Mouse (Mus musculus) midbrain, embryonic 15.5 days (tissue): ENCODE data around the gene Trp53. TPM values are rescaled to one million over a fixed set of nuclear protein-coding genes. Genes with fewer than 3 reads are reported as not detected.
A peak's percentile ranks its signal among the peaks of the same experiment; 100 is the strongest.

Source experiments
- ATAC-seq: fragments of 200-750 bp; cut with Nextera tagmentation; replicated peaks from 2 replicates; pipeline ENCODE4 v1.8.0; 2017; ENCODE audit warnings: moderate TSS enrichment
- H3K27ac ChIP-seq: fragments of 300-500 bp; sonication (generic); 2 replicates; pipeline ENCODE4 v1.5.1; 2015; ENCODE audit warnings: mild to moderate bottlenecking, inconsistent platforms
- H3K27me3 ChIP-seq: fragments of 300-500 bp; sonication (generic); replicated peaks from 2 replicates; pipeline ENCODE4 v1.6.1; 2015; ENCODE audit warnings: inconsistent platforms
- H3K36me3 ChIP-seq: fragments of 300-500 bp; sonication (generic); replicated peaks from 2 replicates; pipeline ENCODE4 v1.6.1; 2015; ENCODE audit warnings: inconsistent platforms
- H3K4me1 ChIP-seq: fragments of 300-500 bp; sonication (generic); 2 replicates; pipeline ENCODE4 v1.6.1; 2015; ENCODE audit warnings: inconsistent platforms
- H3K4me2 ChIP-seq: fragments of 300-500 bp; sonication (generic); 2 replicates; pipeline ENCODE4 v1.6.1; 2015; ENCODE audit warnings: inconsistent platforms, mild to moderate bottlenecking, moderate library complexity
- H3K4me3 ChIP-seq: fragments of 300-500 bp; sonication (generic); 2 replicates; pipeline ENCODE4 v1.5.1; 2015; ENCODE audit warnings: mild to moderate bottlenecking, inconsistent platforms
- H3K9ac ChIP-seq: fragments of 300-500 bp; sonication (generic); 2 replicates; pipeline ENCODE4 v1.6.1; 2015; ENCODE audit warnings: mild to moderate bottlenecking, inconsistent platforms
- H3K9me3 ChIP-seq: fragments of 300-500 bp; sonication (generic); 2 replicates; pipeline ENCODE4 v1.6.1; 2016; ENCODE audit warnings: inconsistent platforms
- WGBS: fragments of 180-500 bp; shearing (Covaris S2); methylation state at CpG from one replicate; pipeline ENCODE4 v1.1.7; 2015; ENCODE audit warnings: mixed read lengths; 5-methylcytosine and 5-hydroxymethylcytosine counted together
- polyA plus RNA-seq: library from polyadenylated mRNA; unstranded; fragments of >200 nt; fragmentation: Nextera tagmentation; extraction: Ambion mirVana; gene quantifications from 2 replicates; pipeline ENCODE4 v1.2.1, GENCODE M21; 2015

Trp53 gene
- polyA plus RNA-seq, 1 experiment from 2014 or later: 60.4 TPM

DNA sequence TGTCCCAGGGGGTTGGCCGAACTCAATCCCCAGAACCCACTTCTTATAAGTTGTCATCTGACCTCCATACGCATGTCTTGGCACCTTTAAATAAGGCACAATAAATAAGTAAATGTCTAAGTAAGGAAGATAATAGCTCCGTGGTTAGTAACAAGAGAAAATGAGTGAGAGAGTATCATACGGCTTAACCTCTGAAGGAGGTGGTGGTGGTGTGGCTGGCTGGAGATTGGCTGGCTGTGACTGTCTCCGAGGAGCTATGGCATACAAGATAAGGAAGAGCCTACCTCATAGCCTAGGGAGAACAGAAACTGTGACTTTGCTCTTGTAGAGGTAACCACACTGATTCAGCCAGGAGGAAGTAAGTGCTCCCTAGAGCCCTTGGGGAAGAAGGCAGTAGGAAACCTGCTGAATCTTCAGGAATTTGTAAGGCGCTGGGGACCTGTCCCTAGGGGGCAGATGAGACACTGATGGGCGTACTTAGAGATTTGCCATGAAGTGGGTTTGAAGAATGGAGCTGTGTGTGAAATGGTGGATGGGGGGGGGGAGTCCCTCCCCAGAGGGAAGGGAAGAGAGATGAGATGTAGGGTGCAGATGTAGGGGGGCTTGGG, 5.7 kb downstream of the Trp53 start:
- Histone ChIP-seq H3K4me3 (no peak overlapping the region), H3K4me2 (no peak overlapping the region), H3K4me1 (peaks cover 12% of the 10 kb centered on the region), H3K27me3 (no peaks in the 10 kb centered on the region), H3K9me3 (no peaks in the 10 kb centered on the region), H3K27ac (no peak overlapping the region), H3K36me3 (0 out of 2 replicates have a peak, but pooled peaks cover 20% of the 10 kb centered on the region), H3K9ac (no peak overlapping the region)
- no peak for ATAC-seq
- WGBS: 84% methylated on average over 7 of the region's 7 CpGs

DNA sequence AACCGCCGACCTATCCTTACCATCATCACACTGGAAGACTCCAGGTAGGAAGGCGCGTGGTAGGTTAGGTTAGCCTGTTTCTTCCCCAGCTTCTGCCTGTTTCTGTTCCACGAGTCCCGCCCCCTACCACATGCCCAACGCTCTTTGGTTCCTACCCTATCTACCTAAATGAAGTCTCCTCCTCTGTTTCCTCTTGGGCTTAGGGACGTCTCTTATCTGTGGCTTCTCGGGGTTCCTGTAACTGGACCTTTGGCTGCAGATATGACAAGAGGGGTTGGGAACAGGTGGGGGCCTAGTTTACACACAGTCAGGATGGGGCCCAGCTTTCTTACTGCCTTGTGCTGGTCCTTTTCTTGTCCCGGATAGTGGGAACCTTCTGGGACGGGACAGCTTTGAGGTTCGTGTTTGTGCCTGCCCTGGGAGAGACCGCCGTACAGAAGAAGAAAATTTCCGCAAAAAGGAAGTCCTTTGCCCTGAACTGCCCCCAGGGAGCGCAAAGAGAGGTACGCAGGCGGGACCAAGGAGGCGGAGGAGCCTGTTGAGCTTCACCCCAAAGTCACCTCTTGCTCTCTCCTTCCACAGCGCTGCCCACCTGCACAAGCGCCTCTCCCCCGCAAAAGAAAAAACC, 9.2 kb downstream of the Trp53 start:
- no peak overlapping the region for H3K27ac ChIP-seq
- no peak overlapping the region for H3K9ac ChIP-seq
- H3K36me3 ChIP-seq: 0 out of 2 replicates have a peak, but pooled peaks cover 25% of the 10 kb centered on the region
- no peak overlapping the region for H3K4me2 ChIP-seq
- no peaks in the 10 kb centered on the region for H3K9me3 ChIP-seq
- WGBS: 96% methylated on average over 22 of the region's 22 CpGs
- no peak overlapping the region for H3K4me3 ChIP-seq
- no peak for ATAC-seq
- H3K4me1 ChIP-seq: no peaks in the 10 kb centered on the region
- no peaks in the 10 kb centered on the region for H3K27me3 ChIP-seq

DNA sequence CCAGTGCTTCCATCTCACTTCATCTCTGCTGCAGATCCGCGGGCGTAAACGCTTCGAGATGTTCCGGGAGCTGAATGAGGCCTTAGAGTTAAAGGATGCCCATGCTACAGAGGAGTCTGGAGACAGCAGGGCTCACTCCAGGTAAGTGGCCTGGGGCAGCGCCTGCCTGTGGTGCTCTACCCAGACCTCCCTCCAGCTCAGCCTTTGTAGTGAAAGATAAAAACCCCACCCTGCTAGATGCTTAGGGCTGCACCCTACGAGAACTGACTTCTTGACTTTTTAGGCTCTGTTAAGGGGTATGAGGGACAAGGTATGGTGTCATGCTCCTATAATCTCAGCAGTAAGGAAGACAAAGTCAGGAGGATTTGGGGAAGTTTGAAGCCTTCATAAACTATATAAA, 10.5 kb downstream of the Trp53 start:
- Histone ChIP-seq H3K36me3 (0 out of 2 replicates have a peak, but pooled peaks cover 25% of the 10 kb centered on the region), H3K4me1 (no peaks in the 10 kb centered on the region), H3K9me3 (no peaks in the 10 kb centered on the region), H3K27ac (no peak overlapping the region), H3K27me3 (no peaks in the 10 kb centered on the region), H3K9ac (no peak overlapping the region), H3K4me2 (no peak overlapping the region), H3K4me3 (no peak overlapping the region)
- WGBS: 94% methylated on average over 8 of the region's 8 CpGs
- no peak for ATAC-seq

DNA sequence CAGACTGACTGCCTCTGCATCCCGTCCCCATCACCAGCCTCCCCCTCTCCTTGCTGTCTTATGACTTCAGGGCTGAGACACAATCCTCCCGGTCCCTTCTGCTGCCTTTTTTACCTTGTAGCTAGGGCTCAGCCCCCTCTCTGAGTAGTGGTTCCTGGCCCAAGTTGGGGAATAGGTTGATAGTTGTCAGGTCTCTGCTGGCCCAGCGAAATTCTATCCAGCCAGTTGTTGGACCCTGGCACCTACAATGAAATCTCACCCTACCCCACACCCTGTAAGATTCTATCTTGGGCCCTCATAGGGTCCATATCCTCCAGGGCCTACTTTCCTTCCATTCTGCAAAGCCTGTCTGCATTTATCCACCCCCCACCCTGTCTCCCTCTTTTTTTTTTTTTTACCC, 11.3 kb downstream of the Trp53 start:
- Histone ChIP-seq H3K9me3 (no peaks in the 10 kb centered on the region), H3K4me1 (no peaks in the 10 kb centered on the region), H3K27me3 (no peaks in the 10 kb centered on the region), H3K27ac (0 out of 2 replicates have a peak overlapping the region, but pooled peaks have one; percentile 44), H3K4me3 (no peak overlapping the region), H3K9ac (no peak overlapping the region), H3K36me3 (0 out of 2 replicates have a peak, but pooled peaks cover 25% of the 10 kb centered on the region), H3K4me2 (no peak overlapping the region)
- 86% methylated on average over 3 of the region's 3 CpGs for WGBS
- ATAC-seq: no peak

DNA sequence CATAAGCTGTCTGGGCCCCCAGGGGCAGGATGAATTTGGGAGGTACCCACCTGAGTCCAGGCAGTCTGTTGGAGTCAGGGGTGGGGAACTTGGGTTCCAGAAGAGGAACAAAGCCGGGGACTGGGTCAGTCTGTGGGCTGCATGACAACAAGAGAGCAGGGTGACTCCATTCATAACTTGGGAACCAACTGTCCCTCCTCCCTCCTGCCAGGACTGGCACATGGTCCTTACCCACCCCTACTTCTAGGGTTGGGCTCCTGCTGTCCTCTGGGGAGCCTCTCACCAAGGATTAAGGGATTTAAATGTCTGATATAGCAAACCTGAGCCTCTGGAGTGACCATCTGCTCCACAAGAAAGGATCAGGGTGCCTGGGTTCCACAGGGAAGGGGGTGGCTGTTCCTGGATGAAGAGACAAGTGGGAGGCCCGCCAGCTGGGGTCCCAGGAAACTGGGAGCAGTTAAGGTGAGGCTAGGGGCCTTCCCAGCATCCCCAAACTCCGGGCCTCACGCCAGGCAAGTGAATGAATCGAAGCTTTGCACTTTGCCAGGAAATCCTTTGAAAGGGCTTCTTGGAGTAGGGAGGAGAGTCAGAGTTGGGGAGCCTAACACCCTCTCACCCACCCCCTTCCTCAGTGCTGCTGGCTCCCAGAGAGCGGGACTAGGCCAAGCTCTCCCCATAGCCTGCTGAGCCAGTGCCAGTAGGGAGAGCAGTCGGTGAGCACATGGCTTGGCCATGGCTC, 11.9 kb downstream of the Trp53 start:
- Histone ChIP-seq H3K4me1 (no peaks in the 10 kb centered on the region), H3K4me2 (no peak overlapping the region), H3K27ac (peak overlapping the region; percentile 44), H3K9ac (no peak overlapping the region), H3K27me3 (no peaks in the 10 kb centered on the region), H3K9me3 (no peaks in the 10 kb centered on the region), H3K4me3 (no peak overlapping the region), H3K36me3 (0 out of 2 replicates have a peak, but pooled peaks cover 25% of the 10 kb centered on the region)
- WGBS: 67% methylated on average over 7 of the region's 7 CpGs
- peak; percentile 79 for ATAC-seq

DNA sequence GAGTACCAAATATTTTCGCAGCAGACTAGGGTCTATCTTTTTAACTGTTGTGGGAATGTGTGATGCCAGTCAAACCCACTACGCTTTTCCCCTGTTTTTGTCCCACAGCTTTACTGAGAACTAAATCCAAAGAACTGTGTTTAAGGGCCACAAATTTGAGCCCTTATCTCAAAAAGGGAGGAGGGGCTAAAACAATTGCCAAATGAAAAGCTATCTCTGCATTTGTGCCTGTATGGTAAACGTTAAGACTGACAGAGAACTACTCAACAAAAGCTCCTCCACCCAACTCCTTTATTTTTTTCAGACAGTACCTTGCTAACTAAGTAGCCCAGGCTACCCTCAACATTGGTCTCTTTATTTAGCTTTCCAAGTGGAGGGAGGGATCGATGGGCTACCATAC, 12.6 kb downstream of the Trp53 start:
- Histone ChIP-seq H3K4me2 (no peak overlapping the region), H3K27ac (peak overlapping the region; percentile 13; the same call in 1 of the 2 replicates), H3K36me3 (0 out of 2 replicates have a peak, but pooled peaks cover 25% of the 10 kb centered on the region), H3K4me3 (no peak overlapping the region), H3K4me1 (no peaks in the 10 kb centered on the region), H3K9ac (no peak overlapping the region), H3K9me3 (no peaks in the 10 kb centered on the region), H3K27me3 (no peaks in the 10 kb centered on the region)
- no peak for ATAC-seq
- 88% methylated on average over 4 of the region's 4 CpGs for WGBS

DNA sequence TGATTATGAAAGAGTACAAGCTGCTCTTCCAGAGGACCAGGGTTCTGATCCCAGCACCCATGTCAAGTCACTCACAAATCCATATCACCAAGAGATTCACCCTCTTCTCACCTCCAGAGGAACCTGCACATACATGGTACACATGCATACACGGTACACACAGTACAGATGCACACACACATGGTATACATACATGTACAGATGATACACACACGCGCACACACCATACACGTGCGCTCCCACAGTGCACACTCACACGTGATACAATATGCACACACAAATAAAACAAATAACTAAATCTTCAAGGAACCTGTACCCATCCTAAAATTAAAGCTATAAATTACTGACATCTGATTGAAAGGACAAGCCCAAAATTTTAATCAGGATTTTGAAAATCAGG, 14.7 kb downstream of the Trp53 start:
- H3K27me3 ChIP-seq: no peaks in the 10 kb centered on the region
- no peak overlapping the region for H3K4me3 ChIP-seq
- no peak overlapping the region for H3K9ac ChIP-seq
- H3K9me3 ChIP-seq: no peaks in the 10 kb centered on the region
- H3K36me3 ChIP-seq: 0 out of 2 replicates have a peak, but pooled peaks cover 13% of the 10 kb centered on the region
- H3K4me2 ChIP-seq: no peak overlapping the region
- WGBS: 98% methylated on average over 6 of the region's 6 CpGs
- ATAC-seq: no peak
- peaks cover 8% of the 10 kb centered on the region; the same call in 1 of the 2 replicates for H3K4me1 ChIP-seq
- no peak overlapping the region for H3K27ac ChIP-seq

DNA sequence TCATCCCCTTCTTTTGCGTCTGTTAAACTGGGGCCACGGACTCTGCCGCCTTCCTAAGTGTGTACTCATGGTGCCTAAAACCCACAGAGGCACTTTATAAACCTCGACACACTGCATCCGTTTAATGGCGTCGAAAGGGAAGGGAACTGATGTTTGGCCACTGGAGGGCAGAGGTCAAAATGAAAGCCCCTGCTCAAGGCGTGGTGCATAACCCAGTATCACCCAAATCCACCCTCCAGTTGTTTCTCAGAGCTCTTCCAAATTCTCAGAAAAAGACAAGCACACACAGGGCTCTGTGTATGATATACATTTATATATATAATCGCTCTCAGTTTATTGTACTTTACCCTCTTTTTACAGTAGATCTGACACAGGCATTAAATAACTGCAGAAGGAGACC, 19.3 kb downstream of the Trp53 start:
- no peak overlapping the region for H3K9ac ChIP-seq
- H3K27me3 ChIP-seq: no peaks in the 10 kb centered on the region
- 9% methylated on average over 9 of the region's 9 CpGs for WGBS
- no peak overlapping the region for H3K4me3 ChIP-seq
- H3K9me3 ChIP-seq: no peaks in the 10 kb centered on the region
- peaks cover 10% of the 10 kb centered on the region; the same call in 1 of the 2 replicates for H3K36me3 ChIP-seq
- H3K4me2 ChIP-seq: no peak overlapping the region
- peaks cover 30% of the 10 kb centered on the region for H3K4me1 ChIP-seq
- ATAC-seq: no peak
- no peak overlapping the region for H3K27ac ChIP-seq

DNA sequence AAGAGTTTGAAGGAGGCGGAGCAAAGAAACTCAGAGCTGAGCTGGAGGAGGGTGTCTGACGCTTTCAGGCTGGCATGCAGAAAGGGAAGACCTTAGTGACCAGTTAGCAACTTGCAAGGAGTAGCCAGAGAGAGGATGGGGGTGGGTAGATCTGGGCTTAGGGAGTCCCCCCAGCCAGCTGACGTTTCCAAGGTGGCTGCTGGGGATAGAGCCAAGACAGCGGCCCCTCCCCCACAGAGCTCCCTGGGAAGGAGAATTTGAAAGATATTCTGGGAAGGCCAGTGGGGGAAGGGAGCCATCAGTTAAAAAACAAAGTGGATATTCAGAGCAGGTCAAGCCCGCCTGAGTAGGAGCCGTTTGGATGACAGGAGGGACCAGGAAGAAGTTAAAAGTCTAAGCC, 19.9 kb downstream of the Trp53 start:
- H3K27ac ChIP-seq: peak overlapping the region; percentile 45; the same call in 1 of the 2 replicates

DNA sequence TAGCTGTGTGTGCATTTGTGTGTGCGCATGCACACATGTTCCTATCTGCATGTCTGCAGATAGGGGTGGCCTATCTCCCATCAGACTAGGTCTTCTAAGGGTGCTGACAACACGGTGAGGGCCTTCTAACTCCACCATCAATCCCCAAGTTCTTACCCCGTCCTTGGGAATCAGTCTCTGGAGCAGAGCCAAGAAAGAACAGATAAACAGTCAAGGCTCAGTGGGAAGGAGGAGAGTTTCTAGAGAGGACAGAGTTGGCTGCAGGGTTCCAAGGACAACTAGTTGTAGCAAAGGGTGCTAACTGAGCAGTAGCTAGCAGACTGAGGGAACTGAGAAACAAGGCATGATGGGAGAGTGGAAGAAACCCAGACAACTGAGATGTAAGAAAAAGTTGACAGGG, 21.6 kb downstream of the Trp53 start:
- no peak for ATAC-seq
- H3K27ac ChIP-seq: no peak overlapping the region
- WGBS: 81% methylated on average over 3 of the region's 3 CpGs
- H3K9ac ChIP-seq: no peak overlapping the region
- no peaks in the 10 kb centered on the region for H3K27me3 ChIP-seq
- H3K4me1 ChIP-seq: peaks cover 39% of the 10 kb centered on the region
- peaks cover 10% of the 10 kb centered on the region; the same call in 1 of the 2 replicates for H3K36me3 ChIP-seq
- H3K4me2 ChIP-seq: no peak overlapping the region
- no peak overlapping the region for H3K4me3 ChIP-seq
- no peaks in the 10 kb centered on the region for H3K9me3 ChIP-seq

More for the DNA sequence above, 19.9 kb downstream of the Trp53 start:
- H3K4me2 ChIP-seq: no peak overlapping the region
- peaks cover 10% of the 10 kb centered on the region; the same call in 1 of the 2 replicates for H3K36me3 ChIP-seq
- H3K4me3 ChIP-seq: no peak overlapping the region
- H3K4me1 ChIP-seq: peaks cover 34% of the 10 kb centered on the region
- H3K27me3 ChIP-seq: no peaks in the 10 kb centered on the region
- no peaks in the 10 kb centered on the region for H3K9me3 ChIP-seq
- ATAC-seq: no peak
- WGBS: 7% methylated on average over 6 of the region's 6 CpGs
- no peak overlapping the region for H3K9ac ChIP-seq

DNA sequence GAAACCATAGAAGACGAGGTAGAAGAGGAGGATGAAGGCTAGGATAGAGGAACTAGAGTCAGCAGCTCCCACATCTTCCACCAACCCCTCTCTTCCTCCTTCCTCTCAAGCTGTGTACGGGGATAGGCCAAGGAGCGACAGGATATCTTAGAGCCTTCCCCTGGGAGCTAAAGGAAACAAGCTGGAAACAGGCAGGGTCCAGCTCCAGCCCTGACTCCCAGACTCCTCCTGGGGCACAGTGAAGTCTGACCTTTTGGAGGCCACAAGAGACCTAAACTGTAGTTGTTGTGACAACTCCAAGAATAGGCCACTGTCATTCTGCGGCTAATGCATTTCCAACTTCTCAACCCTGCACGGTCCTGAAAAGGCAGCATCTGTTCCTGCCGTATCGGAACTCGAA, 23.4 kb downstream of the Trp53 start:
- Histone ChIP-seq H3K4me1 (peaks cover 39% of the 10 kb centered on the region), H3K36me3 (peaks cover 10% of the 10 kb centered on the region; the same call in 1 of the 2 replicates), H3K27ac (no peak overlapping the region), H3K4me2 (peak overlapping the region; percentile 90), H3K27me3 (no peaks in the 10 kb centered on the region), H3K9me3 (no peaks in the 10 kb centered on the region), H3K9ac (no peak overlapping the region), H3K4me3 (peak overlapping the region; percentile 79; the same call in 1 of the 2 replicates)
- ATAC-seq: no peak
- 85% methylated on average over 8 of the region's 8 CpGs for WGBS

DNA sequence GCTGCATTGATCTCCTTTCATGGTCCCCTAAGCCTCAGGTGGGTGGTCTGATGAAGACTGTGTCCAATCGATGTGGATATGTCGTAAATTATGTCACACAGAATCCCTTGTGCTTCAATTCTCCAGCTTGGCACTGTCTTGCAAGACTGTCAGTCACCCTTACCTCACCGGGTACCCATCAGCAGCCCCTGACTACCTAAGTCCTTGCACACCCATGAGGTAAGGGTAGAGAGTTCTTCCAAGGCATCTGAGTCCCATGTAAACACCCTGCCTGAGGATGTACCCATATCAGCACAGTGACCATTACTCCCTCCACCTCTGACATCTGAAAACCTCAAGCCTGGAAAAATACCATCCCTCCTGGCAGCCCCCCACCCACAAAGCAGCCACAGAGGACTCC, 24.2 kb downstream of the Trp53 start:
- Histone ChIP-seq H3K4me2 (peak overlapping the region; percentile 90), H3K9ac (peak overlapping the region; percentile 75), H3K4me3 (peak overlapping the region; percentile 79), H3K27ac (peak overlapping the region; percentile 81), H3K36me3 (peaks cover 10% of the 10 kb centered on the region; the same call in 1 of the 2 replicates), H3K27me3 (no peaks in the 10 kb centered on the region), H3K4me1 (peaks cover 37% of the 10 kb centered on the region), H3K9me3 (no peaks in the 10 kb centered on the region)
- WGBS: 46% methylated on average over 3 of the region's 3 CpGs
- ATAC-seq: peak; percentile 53
